ENCODE assay signal across 28 mouse cellular contexts in genomic region chr6:52777034-52777433, GRCm38 (mm10).
DNase-seq lines count a peak whose midpoint lies in the region; ATAC-seq and TF ChIP-seq lines count a peak whose summit lies in the region.
"Had no signal": no experiment of that assay in that cellular context is flagged by ENCODE, and none has a peak within 500 bp of the region (broad histone marks: within the 10 kb centered on the region; RNA-seq: fewer than 3 reads in every experiment).

No protein-coding gene starts in this region.

- no peak overlapping the region for H3K4me2 ChIP-seq in hindbrain, embryonic 13.5 days
- H3K4me2 ChIP-seq in hindbrain, postnatal 0 days (ENCODE audit: low read depth, low read length): no peak overlapping the region
- no peak overlapping the region for H3K4me2 ChIP-seq in midbrain, embryonic 15.5 days
- H3K4me2 ChIP-seq: embryonic facial prominence, embryonic 12.5 days; heart, embryonic 13.5 days; kidney, embryonic 15.5 days; liver, embryonic 15.5 days; neural tube, embryonic 12.5 days had no signal

- no peaks in the 10 kb centered on the region for H3K9me3 ChIP-seq in hindbrain, embryonic 13.5 days
- no peaks in the 10 kb centered on the region for H3K9me3 ChIP-seq in hindbrain, embryonic 10.5 days
- no peaks in the 10 kb centered on the region for H3K9me3 ChIP-seq in hindbrain, postnatal 0 days (ENCODE audit: low read length)
- no peaks in the 10 kb centered on the region for H3K9me3 ChIP-seq in midbrain, embryonic 15.5 days
- H3K9me3 ChIP-seq: embryonic facial prominence, embryonic 12.5 days; G1E; heart, embryonic 13.5 days; kidney, embryonic 15.5 days; liver, embryonic 15.5 days; neural tube, embryonic 12.5 days had no signal

- H3K36me3 ChIP-seq in hindbrain, embryonic 13.5 days: peaks cover 5% of the 10 kb centered on the region; the same call in 1 of the 2 replicates
- no peaks in the 10 kb centered on the region for H3K36me3 ChIP-seq in hindbrain, embryonic 10.5 days
- H3K36me3 ChIP-seq in thymus, adult 2 months (ENCODE audit: control insufficient read depth, insufficient read depth, low read length): no peaks in the 10 kb centered on the region
- no peaks in the 10 kb centered on the region; the same call in 1 of the 2 replicates for H3K36me3 ChIP-seq in hindbrain, postnatal 0 days (ENCODE audit: insufficient read depth, low read length)
- 0 out of 2 replicates have a peak, but pooled peaks cover 2% of the 10 kb centered on the region for H3K36me3 ChIP-seq in midbrain, embryonic 15.5 days (replicated peaks)
- H3K36me3 ChIP-seq: embryonic facial prominence, embryonic 12.5 days; heart, embryonic 13.5 days; kidney, embryonic 15.5 days; liver, embryonic 15.5 days; neural tube, embryonic 12.5 days had no signal

- TF ChIP-seq POLR2A in thymus, adult 2 months (IDR thresholded peaks at IDR 0.05; ENCODE audit: control insufficient read depth, extremely low read depth, insufficient read depth, low read length, poor library complexity): no peak

- H3K4me3 ChIP-seq in hindbrain, embryonic 13.5 days: no peak overlapping the region
- no peak overlapping the region for H3K4me3 ChIP-seq in hindbrain, embryonic 10.5 days
- H3K4me3 ChIP-seq in thymus, adult 2 months (ENCODE audit: control insufficient read depth, insufficient read depth, low read length): no peak overlapping the region
- H3K4me3 ChIP-seq in hindbrain, postnatal 0 days (ENCODE audit: low read length): no peak overlapping the region
- H3K4me3 ChIP-seq in midbrain, embryonic 15.5 days: no peak overlapping the region
- H3K4me3 ChIP-seq: embryonic facial prominence, embryonic 12.5 days; heart, embryonic 13.5 days; kidney, embryonic 15.5 days; liver, embryonic 15.5 days; neural tube, embryonic 12.5 days had no signal

- H3K27ac ChIP-seq in hindbrain, embryonic 13.5 days: peak overlapping the region; percentile 48; the same call in 1 of the 2 replicates
- no peak overlapping the region for H3K27ac ChIP-seq in hindbrain, embryonic 10.5 days
- peak overlapping the region; percentile 41; the same call in 1 of the 2 replicates for H3K27ac ChIP-seq in thymus, adult 2 months (ENCODE audit: control insufficient read depth, insufficient read depth, low read length)
- no peak overlapping the region for H3K27ac ChIP-seq in hindbrain, postnatal 0 days
- H3K27ac ChIP-seq in midbrain, embryonic 15.5 days: peak overlapping the region; percentile 55; the same call in 1 of the 2 replicates
- H3K27ac ChIP-seq: embryonic facial prominence, embryonic 12.5 days; heart, embryonic 13.5 days; kidney, embryonic 15.5 days; liver, embryonic 15.5 days; neural tube, embryonic 12.5 days had no signal

- no peaks in the 10 kb centered on the region for H3K27me3 ChIP-seq in hindbrain, embryonic 13.5 days
- H3K27me3 ChIP-seq in hindbrain, embryonic 10.5 days (ENCODE audit: insufficient read depth, poor library complexity, severe bottlenecking): no peaks in the 10 kb centered on the region
- H3K27me3 ChIP-seq in thymus, adult 2 months (ENCODE audit: control insufficient read depth, insufficient read depth, low read length): no peaks in the 10 kb centered on the region
- no peaks in the 10 kb centered on the region for H3K27me3 ChIP-seq in hindbrain, postnatal 0 days (ENCODE audit: insufficient read depth, low read length)
- no peaks in the 10 kb centered on the region for H3K27me3 ChIP-seq in midbrain, embryonic 15.5 days (replicated peaks)
- H3K27me3 ChIP-seq: CH12.LX; embryonic facial prominence, embryonic 12.5 days; heart, embryonic 13.5 days; kidney, embryonic 15.5 days; liver, embryonic 15.5 days; neural tube, embryonic 12.5 days; Patski had no signal

- no peak for ATAC-seq in hindbrain, embryonic 13.5 days (ENCODE audit: low FRiP score)
- ATAC-seq in hindbrain, postnatal 0 days: peak; percentile 19; the same call in 1 of the 2 replicates
- no peak; the same call in 1 of the 2 replicates for ATAC-seq in midbrain, embryonic 15.5 days (replicated peaks)
- ATAC-seq: forebrain, embryonic 14.5 days; Patski had no signal

- 0 out of 2 replicates have a peak, but pooled peaks cover 8% of the 10 kb centered on the region for H3K4me1 ChIP-seq in hindbrain, embryonic 13.5 days (replicated peaks)
- H3K4me1 ChIP-seq in hindbrain, embryonic 10.5 days (replicated peaks): no peaks in the 10 kb centered on the region
- peaks cover 38% of the 10 kb centered on the region for H3K4me1 ChIP-seq in thymus, adult 2 months (replicated peaks; ENCODE audit: control insufficient read depth, insufficient read depth, low read length)
- H3K4me1 ChIP-seq in hindbrain, postnatal 0 days (ENCODE audit: insufficient read depth, low read length): no peaks in the 10 kb centered on the region
- H3K4me1 ChIP-seq in midbrain, embryonic 15.5 days: 0 out of 2 replicates have a peak, but pooled peaks cover 4% of the 10 kb centered on the region
- H3K4me1 ChIP-seq: embryonic facial prominence, embryonic 12.5 days; kidney, embryonic 15.5 days; liver, embryonic 15.5 days; neural tube, embryonic 12.5 days had no signal

- TF ChIP-seq CTCF in thymus, adult 2 months (IDR thresholded peaks at IDR 0.05; ENCODE audit: borderline replicate concordance, control insufficient read depth, extremely low read depth, insufficient read depth, low read length, poor library complexity): no peak
- no peak for TF ChIP-seq CTCF in hindbrain, postnatal 0 days (IDR thresholded peaks at IDR 0.05; ENCODE audit: low read depth)

- no peak for DNase-seq in hindbrain, embryonic 10.5 days (ENCODE audit: low spot score)
- no peak for DNase-seq in thymus, adult 2 months
- no peak for DNase-seq in thymus, postnatal 25 days
- DNase-seq in hindbrain, postnatal 0 days (ENCODE audit: low spot score): no peak
- no peak for DNase-seq in cerebellum, postnatal 14 days
- DNase-seq: adrenal gland, postnatal 36 days; B cell, adult 2 months; cerebellum, adult 11-12 months; cerebellum, postnatal 10 days; heart, postnatal 14 days; kidney, adult 11 months; kidney, postnatal 4 days; layer of hippocampus, adult 9-11 months; liver; lung, postnatal 4 days; right cerebral cortex, postnatal 25 days; spleen, adult 18-20 months had no signal

- WGBS in hindbrain, embryonic 13.5 days: 78% methylated on average over 8 of the region's 8 CpGs
- 86% methylated on average over 8 of the region's 8 CpGs for WGBS in hindbrain, embryonic 10.5 days
- 96% methylated on average over 8 of the region's 8 CpGs for WGBS in thymus, adult 2 months
- 58% methylated on average over 8 of the region's 8 CpGs for WGBS in hindbrain, postnatal 0 days
- WGBS in midbrain, embryonic 15.5 days: 66% methylated on average over 8 of the region's 8 CpGs

- no peak overlapping the region for H3K9ac ChIP-seq in hindbrain, embryonic 13.5 days
- H3K9ac ChIP-seq in hindbrain, postnatal 0 days (replicated peaks; ENCODE audit: low read length): no peak overlapping the region
- no peak overlapping the region for H3K9ac ChIP-seq in midbrain, embryonic 15.5 days
- H3K9ac ChIP-seq: embryonic facial prominence, embryonic 12.5 days; heart, embryonic 13.5 days; kidney, embryonic 15.5 days; liver, embryonic 15.5 days; neural tube, embryonic 12.5 days had no signal

Comparison
In these comparisons a context has a peak if more than half of its experiments do, and no peak if none do; other contexts are left out.
1. H3K27ac ChIP-seq: peak in hindbrain, embryonic 13.5 days (single experiment), thymus, adult 2 months (single experiment) and midbrain, embryonic 15.5 days (single experiment); none in hindbrain, embryonic 10.5 days (single experiment) and hindbrain, postnatal 0 days (single experiment).